Mouse (Mus musculus) kidney, postnatal 10 days (tissue): ENCODE measurements at regions not wholly inside any gene's neighbourhood (a gene's known extent, or its start where the extent isn't known, plus 50 kb on each side); places are given as distances from the start of the nearest gene placed in this dataset.
A peak's percentile ranks its signal among the peaks of the same experiment; 100 is the strongest.
"Not testable (repeated sequence)": the region's sequence is repeated elsewhere in the genome, so short reads cannot be mapped to it uniquely, and the experiment has no call there.

Experiments
- DNase-seq: peaks from one replicate; pipeline ENCODE4 v3.0.0; 2021; ENCODE audit warnings: mixed read lengths

DNA sequence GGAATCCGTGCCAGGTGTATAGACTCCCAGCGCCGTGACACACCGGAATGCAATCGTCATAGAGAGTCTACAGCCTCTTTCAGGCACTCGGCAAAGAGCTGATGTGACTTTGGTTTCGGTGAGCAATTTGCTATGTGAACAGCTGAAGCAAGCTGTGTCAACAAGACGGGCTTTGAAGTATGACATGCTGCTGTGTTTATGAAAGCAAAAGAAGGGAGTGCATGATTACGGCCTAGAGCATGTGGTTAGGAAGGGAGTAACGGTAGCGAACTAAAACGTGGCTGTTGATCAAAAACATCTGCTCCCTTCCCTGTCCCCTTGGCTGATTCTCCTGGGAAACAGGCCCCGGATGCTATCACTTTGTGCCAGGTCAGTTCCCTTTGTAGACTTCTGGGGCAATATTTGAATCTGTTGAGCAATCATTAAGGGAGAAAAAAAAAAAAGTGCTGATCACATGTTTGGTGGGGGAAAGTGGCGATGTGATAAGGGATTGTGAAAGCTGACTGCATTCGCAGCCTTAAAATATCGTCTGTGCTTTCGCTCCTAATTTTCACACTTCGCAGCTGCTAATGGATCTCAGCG is 764.3 kb downstream of the Robo2 start:
- DNase-seq, result peak; percentile 56

DNA sequence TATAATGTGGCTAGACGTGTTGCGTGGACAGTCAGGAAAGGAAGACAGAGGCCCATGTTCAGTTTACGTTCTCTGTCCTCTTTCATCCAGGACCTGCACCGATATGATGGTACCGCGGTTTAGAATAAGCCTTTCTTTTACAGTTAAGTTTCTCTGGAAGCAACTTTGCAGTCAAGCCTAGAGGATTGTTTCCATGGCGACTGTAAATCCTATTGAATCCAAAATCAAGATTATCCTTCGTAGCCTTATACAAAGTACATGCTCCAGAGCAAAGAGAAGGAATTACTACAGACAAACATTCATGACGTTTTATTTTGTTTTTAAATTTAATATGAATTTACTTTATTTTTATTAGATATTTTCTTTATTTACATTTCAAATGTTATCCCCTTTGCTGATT is 798.6 kb downstream of the Robo2 start:
- DNase-seq, result no peak

- no peak for DNase-seq
Observed at GRCm38 (mm10) chr16:73591421-73591820, 820.2 kb downstream of the Robo2 start.

DNA sequence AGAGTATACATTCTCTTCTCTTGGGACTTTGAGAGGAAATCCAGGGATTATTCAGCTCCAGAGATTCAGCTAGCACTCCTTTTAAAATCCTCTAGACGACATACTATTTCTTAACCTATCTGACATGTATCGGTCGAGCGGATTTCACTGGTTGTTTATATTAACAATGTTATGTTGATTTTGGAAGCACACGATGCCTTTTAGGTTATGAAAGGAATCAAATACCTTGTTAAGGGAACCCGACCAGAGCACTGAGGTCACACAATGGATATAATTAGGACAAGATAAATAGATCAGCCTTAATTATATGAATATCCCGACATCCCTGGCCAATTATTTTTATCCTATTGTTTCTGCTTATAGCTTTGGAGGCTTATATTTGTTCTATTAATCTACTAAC is 850.4 kb downstream of the Robo2 start:
- DNase-seq, result no peak

- no peak for DNase-seq
Observed at GRCm38 (mm10) chr16:73556940-73557339, 854.7 kb downstream of the Robo2 start.

GRCm38 (mm10) chr16:73543651-73544050 is 868.0 kb downstream of the Robo2 start:
- no peak for DNase-seq

- DNase-seq, result no peak
Observed at GRCm38 (mm10) chr16:73538040-73538439, 873.6 kb downstream of the Robo2 start.

GRCm38 (mm10) chr16:73537541-73537940 is 874.1 kb downstream of the Robo2 start:
- peak; percentile 7 for DNase-seq

DNA sequence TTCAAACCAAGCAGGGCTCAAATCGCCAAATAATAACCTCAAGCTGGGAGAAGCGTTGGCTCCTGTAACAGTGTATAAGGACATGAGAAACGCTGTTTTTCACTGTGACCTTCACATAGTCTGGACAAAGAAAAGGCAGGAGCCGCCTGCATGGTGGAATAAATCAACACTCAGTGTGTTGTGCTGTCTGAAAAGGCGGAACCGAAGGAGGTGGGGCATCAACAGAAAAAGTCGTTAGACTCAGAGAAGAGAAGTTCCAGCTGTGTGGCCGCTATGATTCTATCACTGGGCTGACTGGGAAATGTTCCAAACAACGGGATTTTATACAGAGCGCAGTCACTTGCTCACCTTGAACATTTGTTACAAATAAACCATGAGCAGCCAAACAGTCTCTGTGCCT is 881.4 kb downstream of the Robo2 start:
- peak; percentile 55 for DNase-seq

DNA sequence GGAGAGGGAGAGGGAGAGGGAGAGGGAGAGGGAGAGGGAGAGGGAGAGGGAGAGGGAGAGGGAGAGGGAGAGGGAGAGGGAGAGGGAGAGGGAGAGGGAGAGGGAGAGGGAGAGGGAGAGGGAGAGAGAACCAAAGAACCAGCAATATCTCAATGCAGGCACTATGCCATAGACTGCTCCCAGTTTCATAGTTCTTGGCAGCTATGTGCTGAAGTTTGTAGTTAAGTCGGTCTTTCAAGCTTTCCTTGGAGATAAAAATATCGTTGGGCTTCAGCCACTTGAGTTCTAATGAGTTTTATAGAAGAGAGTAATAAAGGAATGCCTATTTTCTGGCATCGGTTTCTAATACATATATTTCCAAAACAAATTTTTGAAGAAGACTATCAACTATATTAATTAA is 888.7 kb downstream of the Robo2 start:
- not testable (repeated sequence) for DNase-seq

GRCm38 (mm10) chr16:73504759-73505158 is 906.9 kb downstream of the Robo2 start:
- DNase-seq, result no peak

DNA sequence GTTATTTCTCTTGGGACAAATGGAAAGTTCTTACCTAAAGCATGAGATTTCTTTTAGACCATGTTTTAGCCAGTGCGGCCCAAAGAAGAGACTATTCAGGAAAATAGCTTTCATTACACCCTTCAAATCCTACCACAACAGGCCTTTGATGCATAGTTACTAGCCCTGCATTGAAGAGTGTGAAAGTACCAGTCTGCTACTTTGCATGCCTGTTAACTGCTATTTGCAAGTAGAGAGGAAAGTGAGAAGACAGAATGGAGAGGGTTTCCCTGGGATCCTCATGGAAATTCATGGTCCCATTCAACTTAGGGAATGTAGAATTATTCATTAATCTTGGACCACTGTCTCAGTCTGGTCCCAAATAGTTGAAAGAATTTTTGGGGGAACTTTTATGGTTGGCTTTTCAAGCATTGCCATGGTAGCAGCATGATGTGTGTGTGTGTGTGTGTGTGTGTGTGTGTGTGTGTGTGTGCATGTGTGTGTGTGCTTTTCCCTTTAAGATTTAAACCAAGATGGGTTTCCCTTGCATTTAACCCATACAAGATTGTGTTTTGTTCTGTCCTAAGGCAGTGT is 912.9 kb downstream of the Robo2 start:
- DNase-seq, result no peak

- DNase-seq, result no peak
Observed at GRCm38 (mm10) chr16:73483214-73483856, 928.3 kb downstream of the Robo2 start.

DNA sequence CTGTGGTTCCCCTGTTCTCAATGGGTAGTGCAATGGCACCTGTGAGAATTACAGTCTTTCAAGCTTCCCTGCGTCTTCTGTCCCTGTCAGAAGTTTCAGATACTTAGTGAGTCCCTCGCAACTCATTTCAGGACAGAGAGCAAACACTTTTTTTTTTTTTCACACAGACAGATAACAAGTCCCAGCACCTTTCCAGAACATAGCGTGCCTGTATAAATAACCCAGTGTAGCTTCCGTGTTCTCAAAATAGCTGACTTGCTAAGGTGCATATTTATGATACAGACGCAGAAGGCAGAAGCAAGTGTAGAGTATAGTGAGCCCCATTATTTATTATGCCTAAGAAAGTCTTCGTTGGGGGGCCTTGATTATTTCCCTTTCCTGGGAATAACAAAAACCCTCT is 929.4 kb downstream of the Robo2 start:
- no peak for DNase-seq

GRCm38 (mm10) chr16:73473502-73473901 is 938.1 kb downstream of the Robo2 start:
- DNase-seq, result no peak

GRCm38 (mm10) chr16:73471547-73471946 is 940.1 kb downstream of the Robo2 start:
- peak; percentile 48 for DNase-seq

DNA sequence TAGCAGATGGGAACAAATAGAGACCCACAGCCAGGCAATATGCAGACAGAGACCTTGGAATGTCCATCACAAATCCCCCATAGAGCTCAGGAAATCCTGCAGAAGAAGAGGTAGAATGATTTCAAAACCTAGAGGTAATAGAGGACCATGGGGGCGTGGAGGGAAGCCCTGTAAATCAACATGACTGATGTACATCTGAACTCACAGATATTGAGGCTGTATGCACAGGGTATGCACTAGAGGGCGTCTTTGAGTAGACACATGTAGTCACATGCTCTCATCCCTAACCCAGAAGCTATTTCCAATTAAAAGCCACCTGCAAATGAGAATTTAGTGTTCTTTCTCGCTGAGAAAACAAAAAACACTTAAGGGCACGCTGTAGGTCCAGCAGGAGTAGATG is 941.1 kb downstream of the Robo2 start:
- no peak for DNase-seq

GRCm38 (mm10) chr16:73466296-73466695 is 945.3 kb downstream of the Robo2 start:
- no peak for DNase-seq

DNA sequence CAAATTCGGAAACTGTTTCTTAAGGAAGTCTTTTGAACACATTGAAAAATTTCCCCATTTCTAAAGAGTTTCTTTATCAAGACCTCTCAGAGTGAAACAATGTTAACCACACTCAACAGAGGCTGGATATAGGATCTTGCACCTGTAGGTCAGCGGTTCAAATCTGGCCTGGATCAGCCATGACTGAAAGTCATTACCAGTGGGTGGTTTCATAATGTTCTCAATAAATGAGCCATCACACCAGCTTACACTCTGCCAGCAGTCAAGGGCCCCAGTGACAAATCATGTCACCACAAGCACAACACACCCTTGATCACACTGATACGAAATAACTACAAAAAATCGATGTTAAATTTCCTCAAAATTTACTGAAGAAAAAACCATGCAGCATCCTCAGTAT is 949.1 kb downstream of the Robo2 start:
- DNase-seq, result no peak

GRCm38 (mm10) chr16:73450634-73451245 is 960.9 kb downstream of the Robo2 start:
- DNase-seq, result no peak

DNA sequence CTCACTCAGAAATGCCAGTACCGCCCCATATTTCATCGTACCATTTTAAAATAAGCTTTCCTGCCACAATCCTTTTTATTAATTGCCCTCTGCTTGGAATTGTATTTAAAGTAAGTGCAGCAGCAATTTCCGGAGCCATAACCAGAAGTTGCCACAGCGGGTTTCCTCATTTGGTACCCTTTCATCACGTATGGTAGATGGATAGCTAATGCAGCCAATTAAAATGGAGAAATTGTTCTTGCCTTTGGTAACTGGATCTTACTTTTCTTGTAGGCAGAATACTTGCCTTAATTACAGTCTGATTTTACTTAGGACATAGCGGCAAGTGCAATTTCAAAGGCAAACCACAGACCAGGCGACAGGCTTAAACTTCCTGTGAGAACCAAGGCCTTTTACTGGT is 961.8 kb downstream of the Robo2 start:
- no peak for DNase-seq

- no peak for DNase-seq
Observed at GRCm38 (mm10) chr16:73435726-73436125, 975.9 kb downstream of the Robo2 start.

GRCm38 (mm10) chr16:73424851-73425250 is 986.8 kb downstream of the Robo2 start:
- DNase-seq, result peak; percentile 13

DNA sequence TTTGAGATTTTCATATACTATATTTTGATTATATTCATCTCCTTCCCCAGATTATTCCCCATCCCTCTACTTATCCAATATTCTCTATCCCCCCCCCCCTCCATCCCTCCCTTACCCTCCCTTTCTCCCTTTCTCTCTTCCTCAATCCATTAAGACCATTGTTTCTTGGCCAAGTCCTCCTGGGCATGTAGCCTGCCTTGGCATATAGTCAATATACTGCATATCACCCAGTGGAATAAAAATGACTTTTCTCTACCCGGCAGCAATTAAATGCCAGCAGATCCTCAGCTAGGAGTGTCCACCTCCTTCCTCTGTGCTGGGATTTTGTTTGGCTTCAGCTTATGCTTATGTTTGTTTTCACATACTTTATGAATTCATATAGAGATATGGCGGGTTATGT is 987.3 kb downstream of the Robo2 start:
- no peak for DNase-seq
